In genomic region chr11:4123922-4124321, GRCm38 (mm10) we compare ENCODE assay signal across 1 mouse cellular context.
A peak's percentile ranks its signal among the peaks of the same experiment; 100 is the strongest.
TF ChIP-seq lines count a peak whose summit lies in the region.

No protein-coding gene starts in this region.

TF ChIP-seq in CH12.LX, 34 proteins besides CTCF, POLR2A, EP300 and RAD21 (continued from another document):
- TF ChIP-seq MAX (IDR thresholded peaks at IDR 0.05; ENCODE audit: low read length): peak; percentile 73; the same call in 1 of the 2 replicates
- TF ChIP-seq TBP (conservative IDR thresholded peaks at IDR 0.05; ENCODE audit: low read depth, low read length): no peak
- no peak for TF ChIP-seq E2F4 (IDR thresholded peaks at IDR 0.05; ENCODE audit: insufficient replicate concordance, low read depth, low read length)
- peak; percentile 23; the same call in 1 of the 2 replicates for TF ChIP-seq BHLHE40 (IDR thresholded peaks at IDR 0.05; ENCODE audit: low read depth, low read length)
- no peak for TF ChIP-seq GABPA (IDR thresholded peaks at IDR 0.05; ENCODE audit: insufficient replicate concordance, low read depth, low read length)
- TF ChIP-seq KAT2A (IDR thresholded peaks at IDR 0.05; ENCODE audit: insufficient replicate concordance, low read length): 0 out of 2 replicates have a peak, but pooled peaks have one; percentile 32
- TF ChIP-seq MAZ (IDR thresholded peaks at IDR 0.05; ENCODE audit: low read depth, low read length): no peak
- TF ChIP-seq NELFE (IDR thresholded peaks at IDR 0.05; ENCODE audit: low read depth, low read length): no peak
- TF ChIP-seq ZMIZ1 (IDR thresholded peaks at IDR 0.05; ENCODE audit: low read depth, low read length): no peak
- TF ChIP-seq POLR2AphosphoS2 (IDR thresholded peaks at IDR 0.05; ENCODE audit: low read depth, low read length): no peak
- TF ChIP-seq NRF1 (IDR thresholded peaks at IDR 0.05; ENCODE audit: low read depth, low read length): no peak
- TF ChIP-seq SIN3A (IDR thresholded peaks at IDR 0.05; ENCODE audit: low read length): no peak; the same call in 1 of the 2 replicates
